Comparison of ENCODE assay signal across 20 mouse cellular contexts in the genomic region with DNA sequence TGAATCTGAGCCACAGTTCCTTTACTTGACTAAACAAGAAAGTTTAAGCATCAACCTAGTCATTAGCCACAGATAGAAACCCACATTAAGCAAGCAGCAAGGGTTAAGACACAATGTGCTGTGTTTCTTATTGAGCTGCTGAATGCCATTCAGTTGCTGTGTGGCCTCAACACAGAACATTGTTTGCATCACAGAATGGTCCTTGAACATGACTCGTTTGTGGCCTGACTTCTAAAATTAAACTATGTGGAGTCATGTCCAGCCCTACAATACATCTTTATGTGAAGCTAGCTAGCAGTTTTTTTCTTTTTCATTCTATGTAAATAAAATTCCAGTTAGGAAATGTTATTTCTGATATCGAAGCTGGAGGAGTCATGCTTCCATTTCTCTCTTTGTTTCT. TPM values are rescaled to one million over a fixed set of nuclear protein-coding genes. Genes with fewer than 3 reads are reported as not detected.
DNase-seq lines count a peak whose midpoint lies in the region; ATAC-seq and TF ChIP-seq lines count a peak whose summit lies in the region.
"Had no signal": no experiment of that assay in that cellular context is flagged by ENCODE, and none has a peak within 500 bp of the region (broad histone marks: within the 10 kb centered on the region; RNA-seq: fewer than 3 reads in every experiment).

No protein-coding gene starts in this region.

- no peak for TF ChIP-seq CTCF in liver, postnatal 0 days (IDR thresholded peaks at IDR 0.05; ENCODE audit: low read depth)

- peak; percentile 9 for DNase-seq in adrenal gland, adult 2 months
- DNase-seq in adrenal gland, postnatal 4 days (ENCODE audit: low spot score in 2 of 2), result no peak
- DNase-seq in kidney, adult 11 months, result no peak
- DNase-seq in liver, postnatal 0 days, result no peak
- no peak for DNase-seq in liver
- DNase-seq in cerebellum, postnatal 10 days, result no peak
- DNase-seq: adrenal gland, adult 8-10 months; cerebellum, adult 11 months; cerebellum, adult 8-10 months; cerebellum, postnatal 36 days; heart, adult 2 months; heart, postnatal 14 days had no signal

- 0 out of 2 replicates have a peak, but pooled peaks cover 4% of the 10 kb centered on the region for H3K4me1 ChIP-seq in kidney, embryonic 15.5 days
- H3K4me1 ChIP-seq in liver, postnatal 0 days (ENCODE audit: insufficient read depth), result peaks cover 7% of the 10 kb centered on the region; the same call in 1 of the 2 replicates
- H3K4me1 ChIP-seq: embryonic facial prominence, embryonic 13.5 days; forebrain, embryonic 13.5 days; hindbrain, embryonic 13.5 days had no signal

- H3K9ac ChIP-seq in kidney, embryonic 15.5 days, result no peak overlapping the region
- no peak overlapping the region for H3K9ac ChIP-seq in liver, postnatal 0 days (replicated peaks)
- H3K9ac ChIP-seq: embryonic facial prominence, embryonic 13.5 days; forebrain, embryonic 13.5 days; heart, embryonic 15.5 days; hindbrain, embryonic 13.5 days had no signal

- no peak overlapping the region for H3K4me3 ChIP-seq in kidney, embryonic 15.5 days (replicated peaks)
- H3K4me3 ChIP-seq in liver, postnatal 0 days (ENCODE audit: low read depth, low read length), result no peak overlapping the region
- H3K4me3 ChIP-seq: embryonic facial prominence, embryonic 13.5 days; forebrain, embryonic 13.5 days; heart, adult 2 months; heart, embryonic 15.5 days; hindbrain, embryonic 13.5 days had no signal

- 0 out of 2 replicates have a peak, but pooled peaks cover 8% of the 10 kb centered on the region for H3K36me3 ChIP-seq in kidney, embryonic 15.5 days
- no peaks in the 10 kb centered on the region for H3K36me3 ChIP-seq in liver, postnatal 0 days (replicated peaks; ENCODE audit: insufficient read depth, low read length)
- H3K36me3 ChIP-seq: embryonic facial prominence, embryonic 13.5 days; heart, embryonic 15.5 days; hindbrain, embryonic 13.5 days had no signal

- ATAC-seq in kidney, embryonic 15.5 days (replicated peaks; ENCODE audit: low FRiP score), result no peak
- ATAC-seq in liver, postnatal 0 days, result no peak
- ATAC-seq: forebrain, embryonic 13.5 days; hindbrain, postnatal 0 days had no signal

- H3K27me3 ChIP-seq in kidney, embryonic 15.5 days, result no peaks in the 10 kb centered on the region
- no peaks in the 10 kb centered on the region for H3K27me3 ChIP-seq in liver, postnatal 0 days (ENCODE audit: insufficient read depth, low read length)
- H3K27me3 ChIP-seq: embryonic facial prominence, embryonic 13.5 days; forebrain, embryonic 13.5 days; heart, embryonic 15.5 days; hindbrain, embryonic 13.5 days had no signal

- 66% methylated on average over 2 of the region's 2 CpGs for WGBS in kidney, embryonic 15.5 days
- WGBS in liver, postnatal 0 days (ENCODE audit: insufficient replicate concordance), result 49% methylated on average over 2 of the region's 2 CpGs

- 0 out of 2 replicates have a peak overlapping the region, but pooled peaks have one; percentile 58 for H3K27ac ChIP-seq in kidney, embryonic 15.5 days
- peak overlapping the region; percentile 56; the same call in 1 of the 2 replicates for H3K27ac ChIP-seq in liver, postnatal 0 days (ENCODE audit: low read depth)
- H3K27ac ChIP-seq: embryonic facial prominence, embryonic 13.5 days; forebrain, embryonic 13.5 days; heart, adult 2 months; heart, embryonic 15.5 days; hindbrain, embryonic 13.5 days; hindbrain, postnatal 0 days had no signal

- no peak overlapping the region for H3K4me2 ChIP-seq in kidney, embryonic 15.5 days
- H3K4me2 ChIP-seq in liver, postnatal 0 days (ENCODE audit: low read depth, low read length), result no peak overlapping the region
- H3K4me2 ChIP-seq: embryonic facial prominence, embryonic 13.5 days; forebrain, embryonic 13.5 days; heart, embryonic 11.5 days; heart, embryonic 15.5 days; hindbrain, embryonic 13.5 days had no signal

- no peak for TF ChIP-seq EP300 in liver, postnatal 0 days (IDR thresholded peaks at IDR 0.05; ENCODE audit: low read depth)

- H3K9me3 ChIP-seq in kidney, embryonic 15.5 days (replicated peaks), result no peaks in the 10 kb centered on the region
- H3K9me3 ChIP-seq in liver, postnatal 0 days (ENCODE audit: low read length), result no peaks in the 10 kb centered on the region
- H3K9me3 ChIP-seq: embryonic facial prominence, embryonic 13.5 days; forebrain, embryonic 13.5 days; heart, embryonic 15.5 days; hindbrain, embryonic 13.5 days had no signal

RNA-seq across cellular contexts. Expression of a gene that starts 27.2 kb away (rescaled TPM):
- total RNA-seq in adrenal gland, adult 2 months (2021), result 10 to 100 TPM in 1 of 2 experiments, 1 to 10 TPM in 1; 7.8 to 11.5 TPM
- 0.84 and 1.5 TPM in 2 replicates for polyA plus RNA-seq in adrenal gland, adult 2 months (2012; rRNA removed)
- total RNA-seq in adrenal gland, postnatal 4 days (2021), result 10 to 100 TPM; 10.3 to 10.6 TPM
- 15.1 and 16.1 TPM in 2 replicates for polyA plus RNA-seq in kidney, embryonic 15.5 days (2015; fragmentation: Nextera tagmentation; extraction: Ambion mirVana)
- polyA plus RNA-seq in liver, postnatal 0 days (2015; fragmentation: Nextera tagmentation; extraction: Ambion mirVana), result 7.2 and 8.2 TPM in 2 replicates
- total RNA-seq: MEL had no signal
